Mouse (Mus musculus): ENCODE measurements around the gene Fam111a. TPM values are rescaled to one million over a fixed set of nuclear protein-coding genes. Genes with fewer than 3 reads are reported as not detected.
"Not testable (repeated sequence)": the region's sequence is repeated elsewhere in the genome, so short reads cannot be mapped to it uniquely, and the experiment has no call there.

Gene Fam111a
- total RNA-seq (2021): 1 to 10 TPM; 1.8 to 2.6 TPM

DNA sequence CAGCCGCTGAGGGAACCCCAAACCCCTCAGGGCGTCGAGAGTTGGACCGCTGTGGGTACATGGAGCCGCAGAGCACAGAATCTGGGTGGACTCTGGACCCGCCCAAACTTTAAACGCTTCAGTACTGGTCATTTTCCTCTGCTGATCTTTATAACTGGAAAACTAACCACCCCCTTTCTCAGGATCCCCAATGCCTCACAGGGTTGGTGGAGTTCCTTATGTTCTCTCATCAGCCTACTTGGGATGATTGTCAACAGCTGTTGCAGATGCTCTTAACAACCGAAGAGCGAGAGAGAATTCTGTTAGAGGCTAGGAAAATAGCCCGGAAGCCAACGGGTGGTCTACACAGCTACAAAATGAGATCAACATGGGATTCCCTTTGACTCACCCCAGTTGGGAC, at the start of gene Fam111a:
Gene Fam111a, plus strand, starts transcription at position 301 of the 400 bp plus-strand sequence.
- DNase-seq (ENCODE audit: low spot score in 2 of 2); intact Hi-C loops (cut with DNase I): not testable (repeated sequence)

DNA sequence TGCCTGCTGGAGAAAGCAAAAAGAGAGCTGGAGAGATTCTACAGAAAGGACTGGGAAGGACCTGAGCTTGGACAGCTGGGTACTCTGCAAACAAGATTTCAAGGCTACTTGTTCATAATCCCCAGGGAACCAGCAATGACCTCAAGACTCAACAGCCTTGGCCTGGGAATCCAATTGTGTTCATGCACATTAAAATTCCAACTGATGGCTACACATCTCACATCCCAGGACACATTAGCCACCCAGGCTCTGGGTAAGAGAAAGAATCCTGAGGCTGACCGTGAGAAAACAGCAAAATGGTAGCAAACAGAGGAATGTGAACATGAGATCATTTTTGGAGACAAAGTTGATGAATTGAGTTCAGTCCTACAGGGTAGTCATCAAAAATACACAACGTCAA, 49.3 kb upstream of the Fam111a start:
- intact Hi-C loops (cut with DNase I): no loop called here
- no peak for DNase-seq (ENCODE audit: low spot score in 2 of 2)

DNA sequence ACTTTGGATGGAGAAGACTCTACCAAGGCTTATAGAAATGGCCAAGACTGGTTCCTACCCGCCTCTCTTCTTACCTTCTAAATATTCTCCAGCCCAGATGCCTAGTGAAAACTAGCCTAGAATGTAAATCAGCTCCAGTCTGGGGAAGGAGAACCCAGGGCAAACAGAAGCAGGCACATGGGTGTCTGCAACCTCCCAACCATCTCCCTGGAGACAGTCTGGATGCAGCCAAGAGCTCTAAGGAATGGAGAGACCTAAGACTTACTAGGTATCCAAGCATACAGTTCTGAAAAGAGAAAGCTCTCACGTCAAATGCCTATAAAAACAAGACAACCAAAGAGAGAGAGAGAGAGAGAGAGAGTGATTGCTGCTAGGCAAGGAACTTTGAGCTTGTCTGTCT, 47.6 kb upstream of the Fam111a start:
- intact Hi-C loops (cut with DNase I): no loop called here
- peak in 1 of 2 experiments; percentile 57 for DNase-seq (ENCODE audit: low spot score in 2 of 2)

DNA sequence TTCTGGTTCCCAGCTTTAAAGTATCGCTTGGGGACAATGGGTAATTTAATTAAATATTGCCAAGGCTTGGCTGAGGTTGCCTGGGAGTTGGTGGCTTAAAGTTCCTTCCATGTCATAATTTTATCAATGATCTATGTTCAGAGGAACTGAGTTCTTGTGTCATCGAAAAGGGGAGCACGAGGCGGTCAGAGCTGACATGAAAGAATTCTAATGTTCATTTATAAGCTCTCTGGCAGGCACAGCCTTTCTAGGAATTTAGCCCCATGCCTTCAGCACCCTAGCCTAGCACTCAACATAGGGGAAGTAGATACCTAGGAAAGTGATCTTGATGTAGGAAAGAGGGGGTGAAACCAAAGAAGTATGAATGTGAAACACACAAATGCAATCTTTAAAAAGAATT, 47.2 kb upstream of the Fam111a start:
- no peak for DNase-seq (ENCODE audit: low spot score in 2 of 2)
- intact Hi-C loops (cut with DNase I): no loop called here

DNA sequence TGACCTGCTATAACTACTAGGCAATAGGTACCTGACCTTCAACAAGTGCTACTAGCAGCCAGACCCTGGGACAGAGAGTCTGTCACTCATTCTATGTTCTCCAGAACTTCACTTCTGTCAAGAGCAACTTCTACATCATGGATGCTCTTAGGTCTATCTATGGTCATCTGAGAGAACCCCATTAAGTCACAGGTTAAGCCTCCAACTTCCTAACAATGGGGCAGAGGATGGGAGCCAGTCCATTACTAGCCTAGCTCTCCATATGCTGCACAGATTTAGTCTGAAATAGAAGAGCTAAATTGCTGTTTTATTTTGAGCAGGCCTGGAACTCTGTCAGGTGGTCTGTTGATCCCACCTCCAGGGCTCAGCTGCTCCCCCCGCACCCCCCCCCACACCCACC, 46.6 kb upstream of the Fam111a start:
- peak in 1 of 2 experiments; percentile 26 for DNase-seq (ENCODE audit: low spot score in 2 of 2)
- intact Hi-C loops (cut with DNase I): no loop called here

DNA sequence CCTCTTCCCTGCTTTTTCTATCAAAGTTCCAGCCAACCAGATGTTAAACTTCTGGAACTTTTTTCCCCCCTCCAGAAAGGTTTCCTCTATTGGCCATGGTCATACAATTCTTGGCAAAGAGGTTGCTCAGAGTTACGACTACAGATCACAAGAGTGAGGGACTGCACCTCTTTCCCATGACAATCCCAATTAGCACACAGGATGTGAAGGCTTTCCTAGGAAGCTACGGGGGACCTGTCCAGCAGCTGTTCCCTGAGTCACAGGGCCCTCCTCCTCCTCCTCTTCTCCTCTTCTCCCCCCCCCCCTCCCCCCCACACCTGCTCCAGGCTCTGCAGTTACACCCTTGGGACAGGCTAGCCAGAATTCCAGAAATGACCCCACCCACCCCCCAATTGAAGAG, 46.1 kb upstream of the Fam111a start:
- intact Hi-C loops (cut with DNase I): no loop called here
- DNase-seq (ENCODE audit: low spot score in 2 of 2): no peak

DNA sequence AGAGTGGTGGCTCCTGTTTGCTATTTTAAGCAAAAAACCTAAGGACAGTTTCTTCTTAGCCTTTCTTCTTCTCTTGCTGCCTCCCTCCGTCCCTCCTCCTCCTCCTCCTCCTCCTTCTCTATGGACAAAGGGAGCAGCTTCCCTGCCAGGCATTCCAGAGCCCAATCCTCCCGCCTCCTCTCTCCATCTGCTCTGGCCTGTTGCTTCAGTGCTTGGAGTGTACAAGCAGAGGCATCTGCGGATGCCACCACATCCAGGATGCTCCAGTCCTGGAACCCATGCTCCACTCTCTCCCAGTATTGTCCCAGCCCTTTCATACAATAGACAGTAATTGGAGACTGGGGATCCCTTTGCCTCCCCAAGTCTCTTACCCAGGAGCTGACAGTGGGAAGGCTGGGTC, 45.4 kb upstream of the Fam111a start:
- peak; percentile 69 to 95 for DNase-seq (ENCODE audit: low spot score in 2 of 2)
- intact Hi-C loops (cut with DNase I): loop anchor here (5.0 kb wide), 5 partner anchors 33 to 488 kb away; partner anchors contain the start of genes Lpxn and Zfp91

DNA sequence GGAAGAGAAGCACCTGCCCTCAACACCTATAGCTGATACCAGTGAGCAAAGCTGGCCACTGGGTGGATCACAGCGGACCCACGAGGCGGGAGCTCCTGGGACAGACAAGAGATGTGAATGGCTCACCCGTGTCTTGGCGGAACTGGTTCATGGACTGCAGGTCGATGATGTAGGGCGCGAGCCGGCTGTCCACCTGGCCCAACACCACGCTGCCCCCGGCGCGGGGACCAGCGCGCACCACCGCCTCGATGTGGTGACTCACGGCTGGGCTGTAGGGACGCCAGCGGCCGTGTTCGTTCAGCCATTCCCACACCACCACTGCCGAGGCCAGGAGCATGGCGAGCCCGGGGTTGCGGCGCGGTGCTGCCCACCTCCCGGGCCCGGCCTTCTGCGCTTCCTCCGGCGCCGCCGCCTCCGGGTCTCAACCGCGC, 44.6 kb upstream of the Fam111a start:
- peak; percentile 49 to 60 for DNase-seq (ENCODE audit: low spot score in 2 of 2)
- intact Hi-C loops (cut with DNase I): loop anchor here (5.0 kb wide), 5 partner anchors 34 to 489 kb away; partner anchors contain the start of genes Lpxn and Zfp91

DNA sequence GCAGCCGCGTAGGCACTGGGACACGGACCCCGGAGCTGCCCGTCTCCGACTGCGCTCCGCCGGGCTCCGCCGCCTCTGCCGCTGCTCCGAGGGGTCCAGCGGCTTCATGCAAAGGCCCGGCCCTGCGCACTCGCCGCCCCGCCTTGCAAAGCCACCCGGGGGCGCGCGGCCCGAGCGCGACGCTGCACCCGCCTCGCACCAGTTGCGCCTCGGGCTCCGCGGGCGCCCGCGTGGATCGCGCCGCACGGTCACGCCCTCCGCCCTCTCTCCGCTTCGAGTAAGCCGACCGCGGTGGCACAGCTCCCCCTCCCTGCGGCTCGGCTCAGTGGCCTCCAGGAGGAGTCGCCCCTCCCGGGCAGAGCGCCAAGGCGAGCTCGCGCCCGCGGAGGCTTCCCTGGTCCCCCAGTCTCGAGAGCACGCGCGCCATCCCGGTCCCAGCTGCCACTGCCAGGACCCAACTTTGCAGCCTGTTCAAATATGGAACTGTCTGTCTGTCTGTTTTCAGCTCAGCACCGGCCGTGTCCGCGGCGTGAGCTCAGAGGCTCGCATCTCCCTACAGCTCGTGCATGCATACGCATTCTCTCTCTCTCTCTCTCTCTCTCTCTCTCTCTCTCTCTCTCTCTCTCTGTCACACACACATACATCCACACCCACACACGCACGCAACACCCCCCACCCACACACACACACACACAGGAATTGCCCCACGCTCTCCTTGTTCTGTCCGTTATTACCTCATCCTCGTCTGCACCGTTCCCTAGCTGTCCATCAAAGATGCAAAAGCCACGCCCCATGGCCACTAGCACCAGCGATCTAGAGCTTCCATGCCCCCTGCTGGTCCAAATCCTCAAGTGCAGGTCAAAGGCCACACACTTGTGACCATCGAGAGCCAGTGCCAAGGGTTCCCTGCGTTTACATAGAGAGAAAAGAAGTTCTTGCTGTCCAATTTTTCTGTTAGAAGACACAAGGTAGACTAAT, 43.9 kb upstream of the Fam111a start, which contains the start of gene Dtx4:
Gene Dtx4, minus strand, starts transcription at position 85 of the 978 bp plus-strand sequence.
- peak; percentile 93 to 96 for DNase-seq (ENCODE audit: low spot score in 2 of 2)
- intact Hi-C loops (cut with DNase I): loop anchor here (5.0 kb wide), 5 partner anchors 34 to 489 kb away; partner anchors contain the start of genes Lpxn and Zfp91

DNA sequence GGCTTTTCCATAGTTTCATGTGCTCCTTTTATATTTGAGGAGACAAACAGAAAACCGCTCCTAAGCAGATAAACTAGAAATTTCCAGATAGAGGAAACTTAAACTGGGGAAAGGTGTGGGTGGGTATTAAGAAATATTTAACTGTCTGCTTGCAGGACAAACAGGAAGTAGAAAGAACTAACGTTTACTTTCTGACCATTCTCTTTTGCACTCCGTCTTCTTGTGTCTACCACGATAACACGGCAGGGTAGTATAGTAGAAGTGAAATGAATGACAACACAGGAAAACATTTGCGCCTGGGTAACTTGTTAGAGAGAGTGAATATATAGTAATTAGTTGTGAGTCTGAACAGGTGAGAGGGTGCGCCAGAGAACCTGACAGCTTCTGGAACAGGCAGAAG, 42.8 kb upstream of the Fam111a start:
- DNase-seq (ENCODE audit: low spot score in 2 of 2): no peak
- intact Hi-C loops (cut with DNase I): loop anchor here (5.0 kb wide), 5 partner anchors 35 to 490 kb away; partner anchors contain the start of genes Lpxn and Zfp91

DNA sequence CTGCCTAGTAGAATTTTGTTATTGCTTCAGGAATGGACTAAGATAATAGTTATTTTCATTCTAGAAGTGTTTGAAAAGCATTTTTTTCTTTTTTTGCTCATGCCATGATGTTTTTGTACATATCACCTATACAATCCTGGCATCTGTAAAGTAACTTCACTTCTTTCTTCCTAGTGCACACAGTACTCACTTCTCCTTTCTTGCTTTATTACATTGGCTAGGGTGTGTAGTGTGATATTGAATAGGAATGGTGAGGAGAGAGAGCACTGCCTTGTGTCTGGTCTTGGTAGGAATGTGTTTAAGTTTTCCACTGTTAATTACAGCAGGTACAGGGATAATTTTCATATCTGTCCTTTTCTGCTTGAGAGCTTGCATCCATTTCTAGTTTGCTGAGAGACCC, 30.9 kb upstream of the Fam111a start:
- no peak for DNase-seq (ENCODE audit: low spot score in 2 of 2)
- intact Hi-C loops (cut with DNase I): loop anchor here (5.0 kb wide), 2 partner anchors 303 to 1303 kb away; partner anchors contain the start of gene Olfr1499

DNA sequence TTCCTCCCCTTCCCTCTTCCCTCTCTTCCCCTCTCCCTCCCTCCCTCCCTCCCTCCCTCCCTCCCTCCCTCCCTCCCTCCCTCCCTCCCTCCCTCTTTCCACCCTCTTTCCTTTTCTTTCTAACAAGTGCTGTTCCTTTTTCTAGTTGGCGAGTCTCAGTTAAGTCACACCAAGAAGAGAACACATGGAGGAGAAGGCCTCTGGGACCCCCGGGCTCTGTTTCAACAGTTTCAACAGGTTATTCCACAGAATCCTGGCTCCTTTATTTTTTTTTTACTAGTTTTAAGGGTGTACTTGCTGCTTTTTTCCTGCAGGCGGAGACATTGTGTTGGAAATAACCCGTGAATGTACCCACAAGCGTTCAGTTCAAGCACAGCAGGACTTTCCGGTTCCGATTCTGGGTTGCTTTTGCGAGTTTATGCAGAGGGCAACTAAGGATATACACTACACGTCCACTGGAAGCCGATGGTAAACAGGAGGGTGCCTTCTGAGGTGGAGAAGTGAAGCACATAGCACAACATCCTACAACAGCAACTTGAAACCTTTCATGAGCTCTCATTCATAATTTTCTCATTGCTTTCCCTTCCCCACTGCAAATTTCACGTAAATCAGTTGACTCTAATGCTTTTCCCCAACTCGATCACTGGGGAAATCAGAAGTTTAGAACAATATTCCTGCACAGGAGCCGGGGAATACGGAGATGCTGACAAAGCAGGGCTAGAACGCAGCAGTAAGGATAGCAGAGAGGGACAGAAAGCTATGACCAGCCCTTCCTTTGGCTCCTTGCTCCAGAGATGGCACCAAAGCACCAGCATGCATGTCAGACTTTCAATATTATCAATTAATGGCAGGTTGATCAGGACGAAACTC, 27.6 kb upstream of the Fam111a start:
- peak; percentile 72 to 85 for DNase-seq (ENCODE audit: low spot score in 2 of 2)
- intact Hi-C loops (cut with DNase I): loop anchor here (1.0 to 5.0 kb wide), 4 partner anchors 74 to 1299 kb away; partner anchors contain the start of genes Lpxn, Olfr1499 and Zfp91

DNA sequence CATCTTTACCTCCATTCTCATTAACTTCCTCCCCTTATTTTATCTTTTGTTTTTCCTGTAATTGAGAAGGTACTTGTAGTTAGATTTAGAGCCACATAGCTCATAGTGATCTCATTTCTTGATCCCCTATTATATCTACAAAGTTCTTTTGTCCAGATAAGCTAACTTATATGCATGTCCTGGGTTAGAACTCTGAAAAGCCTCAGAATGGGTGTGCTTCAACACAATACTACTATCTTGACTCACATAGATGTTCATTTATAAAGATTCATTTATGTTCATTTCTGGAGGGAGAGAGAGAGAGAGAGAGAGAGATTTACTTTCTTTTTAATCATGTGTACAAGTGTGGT, 27.0 kb upstream of the Fam111a start:
- intact Hi-C loops (cut with DNase I): loop anchor here (1.0 to 5.0 kb wide), 4 partner anchors 74 to 1299 kb away; partner anchors contain the start of genes Lpxn, Olfr1499 and Zfp91
- DNase-seq (ENCODE audit: low spot score in 2 of 2): no peak

DNA sequence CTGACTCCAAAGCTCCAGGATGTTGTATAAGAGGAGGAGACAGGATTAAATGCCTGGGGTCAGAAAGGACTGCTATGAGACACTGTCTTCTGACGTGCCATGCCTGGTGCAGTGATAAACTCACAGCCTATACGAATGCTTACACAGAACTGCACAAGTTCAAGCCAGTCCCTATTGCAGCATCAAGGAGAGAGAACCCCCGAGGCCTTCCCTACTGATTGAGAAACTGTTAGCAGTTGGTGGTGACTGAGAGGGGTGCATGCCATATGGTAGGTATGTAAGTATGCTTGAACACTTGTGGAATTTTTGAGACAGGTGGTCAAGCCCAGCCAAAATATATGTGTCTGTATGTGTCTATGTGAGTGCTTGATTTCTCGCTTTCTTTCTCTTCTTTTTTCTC, 22.2 kb upstream of the Fam111a start:
- intact Hi-C loops (cut with DNase I): no loop called here
- no peak for DNase-seq (ENCODE audit: low spot score in 2 of 2)

DNA sequence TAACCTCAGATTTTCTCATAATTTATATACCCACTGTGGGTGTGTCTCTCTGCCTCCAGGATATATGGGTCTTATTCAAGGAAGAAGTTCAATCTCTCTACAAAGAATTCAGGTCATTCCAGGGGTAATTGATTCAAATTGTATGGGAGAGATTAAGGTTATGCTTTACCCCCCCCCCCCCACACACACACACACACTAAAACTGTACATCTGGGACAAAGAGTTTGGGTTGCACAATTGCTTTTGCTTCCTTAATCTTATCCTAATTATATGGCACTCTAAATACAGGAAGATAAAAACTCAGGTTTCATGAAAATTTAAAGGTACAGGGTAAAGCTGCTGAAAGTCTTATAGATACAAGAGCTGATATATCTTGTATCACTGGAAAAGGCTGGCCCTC, 8.4 kb upstream of the Fam111a start:
- intact Hi-C loops (cut with DNase I): no loop called here
- no peak for DNase-seq (ENCODE audit: low spot score in 2 of 2)

DNA sequence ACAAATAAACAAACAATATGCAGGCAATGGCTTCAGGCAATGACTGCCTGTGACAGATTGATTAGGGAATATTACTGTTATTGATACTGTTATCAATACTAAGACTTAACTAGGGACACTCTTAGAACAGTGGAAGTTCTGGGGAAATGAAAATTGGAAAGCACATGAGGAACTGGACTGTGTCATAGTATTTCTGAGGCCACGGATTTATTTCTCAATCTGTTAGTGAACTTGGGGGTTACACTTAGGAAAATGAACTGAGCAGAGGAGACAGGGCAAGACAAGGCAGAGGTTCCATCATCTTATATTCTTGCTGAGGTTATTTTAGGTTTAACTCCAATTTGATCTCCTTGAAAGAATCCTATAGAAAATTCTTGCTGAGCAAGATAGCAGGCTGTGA, 5.6 kb upstream of the Fam111a start:
- no peak for DNase-seq (ENCODE audit: low spot score in 2 of 2)
- intact Hi-C loops (cut with DNase I): no loop called here

DNA sequence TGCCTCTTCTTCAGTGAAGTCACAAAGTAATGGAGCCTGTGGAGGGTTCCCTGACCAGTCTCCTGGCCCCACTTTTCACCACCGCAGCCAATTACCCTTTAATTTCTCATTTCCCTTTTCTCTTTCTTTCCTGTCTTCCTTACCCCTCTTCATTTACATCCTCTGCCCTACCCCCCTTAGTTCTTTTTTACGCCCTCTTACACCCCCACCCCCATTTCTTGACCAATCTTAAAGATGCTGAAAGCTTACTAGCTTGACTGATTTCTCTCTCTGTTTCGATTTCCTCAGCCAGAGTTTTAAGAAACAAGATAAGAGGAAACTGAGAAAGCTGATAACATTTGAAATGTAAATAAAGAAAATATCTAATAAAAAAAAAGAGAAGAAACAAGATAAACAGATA, 4.8 kb upstream of the Fam111a start:
- intact Hi-C loops (cut with DNase I): no loop called here

DNA sequence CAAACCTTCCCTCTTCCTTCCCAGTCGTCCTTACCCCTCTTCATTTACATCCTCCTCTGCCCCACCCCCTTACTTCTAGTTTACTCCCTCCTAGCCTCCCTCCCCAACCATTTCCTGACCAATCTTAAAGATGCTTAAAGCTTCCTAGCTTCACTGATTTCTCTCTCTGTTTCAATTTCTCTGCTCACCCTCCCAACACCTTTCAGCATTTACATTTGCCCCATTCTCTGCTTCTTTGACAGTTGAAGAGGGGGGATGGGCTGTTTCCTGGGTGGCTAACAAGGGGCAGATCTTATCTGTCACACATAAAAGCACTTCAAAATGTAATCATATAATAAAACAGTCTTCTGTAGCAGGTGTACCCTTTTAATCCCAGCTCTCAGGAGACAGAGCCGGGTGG, 3.9 kb upstream of the Fam111a start:
- intact Hi-C loops (cut with DNase I): no loop called here
- no peak for DNase-seq (ENCODE audit: low spot score in 2 of 2)

More for the DNA sequence above, 4.8 kb upstream of the Fam111a start:
- DNase-seq (ENCODE audit: low spot score in 2 of 2): no peak

DNA sequence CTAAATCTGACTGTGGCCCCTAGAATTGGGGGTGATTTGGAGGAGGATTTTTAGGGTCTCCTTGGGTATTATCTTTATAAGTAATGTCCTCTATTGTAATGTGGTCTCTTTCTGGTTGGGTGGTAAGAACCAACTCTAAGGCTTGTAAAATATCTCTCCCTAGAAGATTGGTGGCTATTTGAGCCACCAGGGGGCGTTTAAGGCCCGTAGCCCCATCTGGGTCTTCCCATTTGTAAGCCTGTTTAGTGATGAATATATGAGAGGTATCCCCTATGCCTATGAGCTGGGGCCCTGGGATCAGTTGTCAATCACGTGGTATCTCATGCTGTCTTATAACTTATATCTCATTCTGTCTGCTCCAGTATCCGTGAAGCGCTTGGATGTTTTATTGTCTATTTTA, 3.6 kb downstream of the Fam111a start:
- intact Hi-C loops (cut with DNase I): no loop called here
- no peak for DNase-seq (ENCODE audit: low spot score in 2 of 2)

All from left cerebral cortex, postnatal 25 days (tissue).